Mouse (Mus musculus) embryonic facial prominence, embryonic 15.5 days (tissue): ENCODE measurements around the gene Gatb. TPM values are rescaled to one million over a fixed set of nuclear protein-coding genes. Genes with fewer than 3 reads are reported as not detected.

Experiments
- ATAC-seq: fragments of 200-750 bp; cut with Nextera tagmentation; 2 replicates; pipeline ENCODE4 v1.8.0; 2017; ENCODE audit warnings: low read depth, moderate TSS enrichment; ENCODE audit not compliant: insufficient number of reproducible peaks, low FRiP score, low TSS enrichment
- H3K27ac ChIP-seq: fragments of 300-500 bp; sonication (generic); replicated peaks from 2 replicates; pipeline ENCODE4 v1.5.1; 2015; ENCODE audit warnings: mild to moderate bottlenecking, inconsistent platforms
- H3K27me3 ChIP-seq: fragments of 300-500 bp; sonication (generic); 2 replicates; pipeline ENCODE4 v1.6.1; 2015; ENCODE audit warnings: inconsistent platforms
- H3K36me3 ChIP-seq: fragments of 300-500 bp; sonication (generic); 2 replicates; pipeline ENCODE4 v1.6.1; 2015; ENCODE audit warnings: mild to moderate bottlenecking, inconsistent platforms
- H3K4me1 ChIP-seq: fragments of 300-500 bp; sonication (generic); 2 replicates; pipeline ENCODE4 v1.6.1; 2015; ENCODE audit warnings: inconsistent platforms
- H3K4me2 ChIP-seq: fragments of 300-500 bp; sonication (generic); replicated peaks from 2 replicates; pipeline ENCODE4 v1.6.1; 2015; ENCODE audit warnings: mild to moderate bottlenecking, inconsistent platforms
- H3K4me3 ChIP-seq: fragments of 300-500 bp; sonication (generic); replicated peaks from 2 replicates; pipeline ENCODE4 v1.5.1; 2015; ENCODE audit warnings: mild to moderate bottlenecking, inconsistent platforms
- H3K9ac ChIP-seq: fragments of 300-500 bp; sonication (generic); 2 replicates; pipeline ENCODE4 v1.6.1; 2015; ENCODE audit warnings: inconsistent platforms
- H3K9me3 ChIP-seq: fragments of 300-500 bp; sonication (generic); replicated peaks from 2 replicates; pipeline ENCODE4 v1.6.1; 2016; ENCODE audit warnings: inconsistent platforms
- WGBS: fragments of 180-500 bp; shearing (Covaris S2); methylation state at CpG from one replicate; pipeline ENCODE4 v1.1.7; 2015; 5-methylcytosine and 5-hydroxymethylcytosine counted together
- polyA plus RNA-seq: library from polyadenylated mRNA; unstranded; fragments of >200 nt; fragmentation: Nextera tagmentation; extraction: Ambion mirVana; gene quantifications from 2 replicates; pipeline ENCODE4 v1.2.1, GENCODE M21; 2015

Gatb gene
- polyA plus RNA-seq, 1 experiment from 2014 or later = 17.7 TPM

DNA sequence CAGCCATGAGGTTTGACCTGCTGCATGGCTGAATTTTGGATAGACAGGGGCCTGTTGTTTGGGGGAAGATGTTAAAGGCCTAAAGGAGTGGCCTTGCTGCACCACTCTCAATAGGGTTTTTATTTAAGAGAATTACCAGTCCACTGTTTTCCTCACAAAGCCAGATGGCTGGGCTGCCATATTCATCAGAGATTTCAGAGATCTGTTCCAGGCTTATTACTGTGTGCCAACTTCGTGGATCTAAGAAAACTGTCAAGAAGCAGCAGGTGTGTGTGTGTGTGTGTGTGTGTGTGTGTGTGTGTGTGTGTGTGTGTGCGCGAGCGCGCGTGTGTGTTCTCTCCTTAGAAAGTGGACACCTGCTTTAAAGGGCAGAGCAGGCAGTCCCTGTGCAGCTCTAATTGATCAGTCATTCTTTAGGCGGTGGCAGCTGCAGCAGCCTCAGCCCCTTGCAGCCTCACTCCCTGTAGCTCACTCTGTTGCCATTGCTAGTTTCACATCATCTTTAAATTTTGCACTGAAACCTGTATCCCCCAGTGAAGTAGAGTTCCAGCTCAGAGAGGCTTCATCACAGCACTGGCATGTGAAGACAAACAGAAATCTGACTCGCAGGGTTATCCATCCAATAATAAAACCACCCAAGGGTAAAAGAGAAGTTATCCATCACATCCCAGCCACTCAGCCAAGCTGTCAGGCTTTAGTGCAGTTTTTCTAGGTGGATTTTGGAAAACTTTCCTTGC is 60.6 kb downstream of the Gatb start:
- H3K9ac ChIP-seq = no peak overlapping the region
- 80% methylated on average over 8 of the region's 8 CpGs for WGBS

DNA sequence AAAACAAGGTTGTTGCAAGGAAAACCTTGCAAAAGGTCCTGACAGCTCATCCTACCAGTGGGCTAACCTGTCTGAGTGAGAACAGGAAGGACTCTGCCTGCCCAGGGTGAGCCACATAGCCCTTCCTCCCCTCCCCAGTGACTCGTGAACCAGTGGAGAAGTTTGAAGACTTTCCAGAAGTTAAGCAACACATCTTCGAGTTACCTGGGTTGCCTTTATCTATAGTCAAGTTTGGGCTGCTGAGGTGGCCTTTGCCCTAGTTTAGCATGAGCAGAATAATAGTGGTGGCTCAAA is 61.2 kb downstream of the Gatb start:
- no peak overlapping the region for H3K4me2 ChIP-seq
- H3K9ac ChIP-seq = no peak overlapping the region
- H3K36me3 ChIP-seq = no peaks in the 10 kb centered on the region
- ATAC-seq = no peak
- H3K4me3 ChIP-seq = no peak overlapping the region
- no peaks in the 10 kb centered on the region for H3K27me3 ChIP-seq
- no peak overlapping the region for H3K27ac ChIP-seq
- no peaks in the 10 kb centered on the region for H3K9me3 ChIP-seq
- H3K4me1 ChIP-seq = no peaks in the 10 kb centered on the region
- WGBS = 56% methylated on average over 2 of the region's 2 CpGs

More for the DNA sequence above, 60.6 kb downstream of the Gatb start:
- no peaks in the 10 kb centered on the region for H3K4me1 ChIP-seq
- no peaks in the 10 kb centered on the region for H3K36me3 ChIP-seq
- no peaks in the 10 kb centered on the region for H3K9me3 ChIP-seq
- H3K27me3 ChIP-seq = no peaks in the 10 kb centered on the region
- H3K27ac ChIP-seq = no peak overlapping the region
- H3K4me3 ChIP-seq = no peak overlapping the region
- ATAC-seq = no peak
- H3K4me2 ChIP-seq = no peak overlapping the region

DNA sequence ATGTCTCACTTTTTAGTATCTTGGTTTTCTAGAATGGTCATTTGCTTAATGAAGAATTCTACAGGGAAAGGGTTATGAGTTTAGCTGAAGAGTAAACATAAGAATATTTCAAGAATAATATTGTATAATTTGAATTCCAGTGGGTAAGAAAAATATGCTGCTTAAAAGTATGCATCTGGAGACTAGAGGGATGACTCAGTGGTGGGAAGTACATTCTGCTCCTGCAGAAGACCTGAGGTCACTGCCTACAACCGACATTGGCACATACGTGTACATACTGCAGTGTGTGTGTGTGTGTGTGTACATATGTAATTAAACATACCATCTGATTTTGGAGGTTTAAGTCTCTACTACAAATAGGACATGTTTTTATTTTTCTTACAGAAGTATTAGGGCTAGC is 61.7 kb downstream of the Gatb start:
- no peak for ATAC-seq
- H3K4me1 ChIP-seq = no peaks in the 10 kb centered on the region
- no peak overlapping the region for H3K27ac ChIP-seq
- no peaks in the 10 kb centered on the region for H3K36me3 ChIP-seq
- H3K27me3 ChIP-seq = no peaks in the 10 kb centered on the region
- H3K9me3 ChIP-seq = no peaks in the 10 kb centered on the region
- WGBS = 81% methylated on average over 2 of the region's 2 CpGs
- no peak overlapping the region for H3K4me2 ChIP-seq
- no peak overlapping the region for H3K9ac ChIP-seq
- no peak overlapping the region for H3K4me3 ChIP-seq

DNA sequence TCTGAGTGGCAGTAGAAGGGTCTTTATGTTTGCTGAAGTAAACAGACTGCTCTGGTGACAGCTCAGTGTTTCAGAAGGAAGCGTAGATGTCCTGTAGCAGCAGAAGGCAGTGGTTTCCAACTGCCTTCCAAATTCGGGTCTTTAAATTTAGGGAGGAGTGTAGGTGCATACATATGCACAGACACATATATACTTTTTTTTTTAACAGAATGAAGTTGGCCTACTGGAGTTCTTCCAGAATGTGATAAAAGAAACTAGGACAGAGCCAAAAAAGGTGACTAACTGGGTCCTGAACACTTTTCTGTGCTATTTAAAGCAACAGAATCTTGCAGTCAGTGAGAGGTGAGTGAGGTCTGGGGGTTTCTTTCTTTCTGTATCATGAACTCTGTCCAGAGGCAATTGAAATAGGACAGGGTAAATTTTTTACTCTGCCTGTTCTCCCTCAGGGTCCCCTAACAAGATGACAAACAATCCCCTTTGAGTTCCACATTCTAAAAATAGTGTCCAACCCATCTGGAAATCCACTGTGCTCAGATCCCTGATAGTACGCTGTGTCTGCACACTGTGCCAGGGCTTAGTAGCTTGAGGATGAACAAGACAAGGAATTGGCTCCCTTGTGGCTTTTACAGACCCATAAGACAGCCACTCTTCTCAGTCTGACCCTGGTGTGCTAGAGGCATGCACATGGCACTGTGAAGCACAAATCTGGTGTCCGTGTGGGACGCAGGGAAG is 63.0 kb downstream of the Gatb start:
- no peak overlapping the region for H3K9ac ChIP-seq
- no peaks in the 10 kb centered on the region for H3K9me3 ChIP-seq
- H3K4me1 ChIP-seq = no peaks in the 10 kb centered on the region
- no peaks in the 10 kb centered on the region for H3K36me3 ChIP-seq
- no peak for ATAC-seq
- H3K4me3 ChIP-seq = no peak overlapping the region
- H3K27me3 ChIP-seq = no peaks in the 10 kb centered on the region
- no peak overlapping the region for H3K4me2 ChIP-seq
- H3K27ac ChIP-seq = no peak overlapping the region
- 83% methylated on average over 5 of the region's 5 CpGs for WGBS

DNA sequence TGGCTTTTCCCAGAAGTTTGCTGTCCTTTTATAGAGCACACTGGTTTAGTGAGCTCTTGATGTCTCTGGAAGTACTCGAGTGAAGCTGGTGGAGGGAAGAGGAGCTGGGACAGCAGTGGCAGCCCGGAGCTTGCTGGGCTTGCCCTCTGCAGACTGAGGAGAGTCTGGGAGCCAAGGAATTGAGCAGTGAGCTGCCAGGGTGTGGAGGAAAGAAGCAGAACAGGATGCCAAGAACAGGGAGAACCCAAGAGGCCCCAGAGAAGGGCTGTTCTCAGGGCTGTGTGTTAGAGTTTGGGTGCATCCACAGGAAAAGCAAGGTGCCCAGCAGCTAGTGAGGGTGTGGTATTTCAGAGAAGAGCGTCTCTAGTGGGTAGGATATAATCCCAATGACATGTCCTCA is 67.8 kb downstream of the Gatb start:
- Histone ChIP-seq H3K4me3 (no peak overlapping the region), H3K4me1 (no peaks in the 10 kb centered on the region), H3K4me2 (no peak overlapping the region), H3K36me3 (no peaks in the 10 kb centered on the region), H3K27me3 (no peaks in the 10 kb centered on the region), H3K9me3 (no peaks in the 10 kb centered on the region), H3K9ac (no peak overlapping the region), H3K27ac (no peak overlapping the region; the same call in 1 of the 2 replicates)
- no peak for ATAC-seq
- 72% methylated on average over 3 of the region's 3 CpGs for WGBS

DNA sequence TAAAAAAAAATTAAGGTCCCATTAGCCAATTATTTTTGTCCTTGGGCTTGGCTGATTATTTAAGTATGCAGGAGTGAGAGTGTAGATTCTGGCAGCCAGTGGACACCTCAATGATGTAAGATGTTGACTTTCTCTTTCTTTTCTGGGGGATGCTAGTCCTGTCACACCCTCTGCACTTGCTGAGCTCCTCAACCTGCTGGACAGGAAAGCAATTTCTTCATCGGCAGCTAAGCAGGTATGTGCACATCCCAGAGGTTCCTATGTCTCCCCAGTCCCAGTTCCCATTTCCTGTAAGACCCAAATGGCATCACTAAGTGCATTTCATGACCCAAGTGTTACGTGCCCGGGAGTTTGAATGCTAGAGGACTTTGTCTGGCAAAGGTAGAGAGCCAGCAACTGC is 70.9 kb downstream of the Gatb start:
- no peak overlapping the region for H3K4me2 ChIP-seq
- no peak overlapping the region for H3K9ac ChIP-seq
- 78% methylated on average over 3 of the region's 3 CpGs for WGBS
- no peak for ATAC-seq
- no peaks in the 10 kb centered on the region for H3K36me3 ChIP-seq
- H3K27me3 ChIP-seq = no peaks in the 10 kb centered on the region
- H3K4me1 ChIP-seq = no peaks in the 10 kb centered on the region
- H3K4me3 ChIP-seq = no peak overlapping the region
- no peaks in the 10 kb centered on the region for H3K9me3 ChIP-seq
- H3K27ac ChIP-seq = no peak overlapping the region

DNA sequence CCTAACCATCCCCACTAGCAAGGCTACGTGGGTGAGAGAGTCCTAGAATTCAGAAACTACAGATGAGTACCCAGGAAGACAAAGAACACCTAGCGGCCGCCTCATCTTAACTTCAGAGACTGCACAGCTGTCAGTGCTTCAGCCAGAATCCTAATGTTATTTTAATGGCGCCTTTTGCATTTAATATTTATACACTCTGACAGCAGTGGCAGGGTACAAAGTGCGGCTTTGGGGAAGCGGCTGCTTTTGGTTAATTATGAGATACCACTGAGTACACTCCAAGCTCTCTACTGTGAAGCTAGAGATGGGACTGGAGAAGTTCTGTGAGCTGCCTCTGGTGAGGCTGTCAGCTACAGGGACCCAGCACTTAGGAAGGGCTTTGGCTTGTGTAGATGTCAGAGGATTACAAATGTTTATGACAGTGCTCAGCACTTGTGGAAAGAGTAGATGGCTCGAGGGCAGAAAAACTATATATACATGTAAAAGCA is 71.6 kb downstream of the Gatb start:
- no peaks in the 10 kb centered on the region for H3K9me3 ChIP-seq
- no peak for ATAC-seq
- no peak overlapping the region for H3K4me2 ChIP-seq
- H3K36me3 ChIP-seq = no peaks in the 10 kb centered on the region
- H3K4me1 ChIP-seq = no peaks in the 10 kb centered on the region
- H3K9ac ChIP-seq = no peak overlapping the region
- 83% methylated on average over 7 of the region's 7 CpGs for WGBS
- H3K27me3 ChIP-seq = no peaks in the 10 kb centered on the region
- no peak overlapping the region for H3K4me3 ChIP-seq
- H3K27ac ChIP-seq = no peak overlapping the region

DNA sequence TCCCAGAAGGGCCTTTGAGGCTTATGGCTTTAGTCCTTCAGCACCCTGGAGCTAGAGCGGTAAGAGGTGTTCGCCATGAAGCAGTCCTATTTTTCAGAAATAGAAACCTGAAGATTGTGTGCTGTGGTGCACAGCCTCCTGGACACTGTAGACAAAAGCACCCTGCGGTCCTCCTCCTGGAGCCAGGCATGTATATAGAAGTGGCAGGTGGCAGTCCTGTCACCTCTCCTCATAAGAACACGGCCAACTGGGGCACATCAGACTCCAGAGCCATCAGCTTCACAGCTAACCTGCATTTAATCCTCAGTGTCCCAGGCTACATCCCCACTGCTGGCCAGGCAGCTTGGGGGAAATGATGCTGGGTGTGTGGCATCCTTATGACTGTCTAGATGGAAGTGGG is 75.3 kb downstream of the Gatb start:
- no peaks in the 10 kb centered on the region for H3K27me3 ChIP-seq
- no peak for ATAC-seq
- 96% methylated on average over 4 of the region's 4 CpGs for WGBS

DNA sequence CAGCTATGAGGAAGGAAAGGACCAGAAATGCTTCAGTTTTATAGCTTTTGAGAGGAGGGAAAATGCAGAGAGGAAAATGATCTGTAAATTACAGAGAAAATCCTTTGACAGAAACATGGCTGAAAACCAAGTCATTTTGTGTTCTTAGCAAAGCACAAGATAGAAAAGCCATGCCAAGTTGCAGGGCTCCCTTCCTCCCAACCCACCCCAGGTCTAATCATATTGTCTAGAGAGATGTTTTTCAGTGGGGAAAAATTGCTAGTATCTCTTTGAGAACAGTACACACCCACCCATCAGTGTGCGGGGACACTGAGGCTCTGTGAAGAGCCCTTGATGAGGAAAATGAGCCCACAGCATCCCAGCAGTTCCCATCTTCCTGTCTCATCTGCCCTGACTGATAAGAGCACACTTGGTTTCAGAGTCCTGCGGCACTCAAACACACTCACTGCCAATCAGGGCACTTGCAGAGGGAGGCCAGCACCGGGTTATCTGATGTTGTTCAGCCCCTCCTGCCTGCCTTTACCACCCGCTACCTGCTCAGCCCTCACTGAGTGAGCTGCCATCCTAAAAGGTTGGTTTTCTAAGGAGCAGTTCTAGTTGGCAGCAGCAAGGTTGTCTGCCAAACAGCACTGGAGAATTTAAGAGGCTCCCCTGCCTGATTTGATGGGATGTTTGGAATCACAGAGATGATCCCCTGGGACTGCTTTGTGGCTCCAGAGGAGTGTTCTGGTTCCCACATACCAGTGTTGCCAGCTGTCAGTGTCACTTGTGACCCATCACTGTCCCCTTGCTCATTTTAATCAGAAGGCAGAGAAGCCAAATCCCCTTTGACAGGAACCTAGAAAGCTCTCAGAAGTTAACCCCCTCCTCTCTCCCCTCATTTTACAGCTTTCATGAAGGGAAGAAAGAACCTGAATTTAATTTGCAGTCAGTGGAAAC is 79.1 kb downstream of the Gatb start:
- H3K4me3 ChIP-seq = no peak overlapping the region
- H3K9me3 ChIP-seq = no peaks in the 10 kb centered on the region
- H3K9ac ChIP-seq = no peak overlapping the region
- 59% methylated on average over 4 of the region's 4 CpGs for WGBS
- 0 out of 2 replicates have a peak, but pooled peaks cover 5% of the 10 kb centered on the region for H3K4me1 ChIP-seq
- H3K36me3 ChIP-seq = peaks cover 4% of the 10 kb centered on the region; the same call in 1 of the 2 replicates
- no peaks in the 10 kb centered on the region for H3K27me3 ChIP-seq
- no peak overlapping the region for H3K4me2 ChIP-seq
- H3K27ac ChIP-seq = no peak overlapping the region; the same call in 1 of the 2 replicates
- ATAC-seq = no peak

More for the DNA sequence above, 75.3 kb downstream of the Gatb start:
- no peak overlapping the region for H3K4me3 ChIP-seq
- H3K4me1 ChIP-seq = no peaks in the 10 kb centered on the region
- peaks cover 4% of the 10 kb centered on the region; the same call in 1 of the 2 replicates for H3K36me3 ChIP-seq
- H3K9me3 ChIP-seq = no peaks in the 10 kb centered on the region
- no peak overlapping the region for H3K27ac ChIP-seq
- no peak overlapping the region for H3K4me2 ChIP-seq
- no peak overlapping the region for H3K9ac ChIP-seq

DNA sequence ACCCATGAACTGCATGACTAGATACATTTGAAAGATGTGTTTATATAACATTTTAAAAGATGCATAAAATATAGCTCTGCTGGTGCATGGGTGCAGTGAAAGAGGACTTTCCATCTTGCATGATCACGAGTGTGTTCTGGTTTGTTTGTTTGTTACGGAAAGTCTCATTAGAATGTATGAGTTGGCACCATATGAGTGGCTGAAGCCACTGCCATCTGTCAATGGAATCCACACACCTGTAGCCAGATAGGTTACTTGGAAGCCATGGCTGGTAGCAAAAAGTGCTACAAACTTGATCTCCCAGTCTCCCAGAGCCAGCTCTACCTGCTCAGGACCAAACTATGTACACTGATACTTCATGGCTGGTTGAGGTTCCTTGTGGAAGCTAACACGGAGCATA is 81.6 kb downstream of the Gatb start:
- H3K27me3 ChIP-seq = no peaks in the 10 kb centered on the region
- H3K4me1 ChIP-seq = 0 out of 2 replicates have a peak, but pooled peaks cover 5% of the 10 kb centered on the region
- H3K27ac ChIP-seq = no peak overlapping the region
- H3K36me3 ChIP-seq = peaks cover 4% of the 10 kb centered on the region; the same call in 1 of the 2 replicates
- no peak overlapping the region for H3K9ac ChIP-seq
- H3K4me3 ChIP-seq = no peak overlapping the region
- 94% methylated on average over 3 of the region's 3 CpGs for WGBS
- H3K9me3 ChIP-seq = no peaks in the 10 kb centered on the region
- H3K4me2 ChIP-seq = no peak overlapping the region
- no peak for ATAC-seq

DNA sequence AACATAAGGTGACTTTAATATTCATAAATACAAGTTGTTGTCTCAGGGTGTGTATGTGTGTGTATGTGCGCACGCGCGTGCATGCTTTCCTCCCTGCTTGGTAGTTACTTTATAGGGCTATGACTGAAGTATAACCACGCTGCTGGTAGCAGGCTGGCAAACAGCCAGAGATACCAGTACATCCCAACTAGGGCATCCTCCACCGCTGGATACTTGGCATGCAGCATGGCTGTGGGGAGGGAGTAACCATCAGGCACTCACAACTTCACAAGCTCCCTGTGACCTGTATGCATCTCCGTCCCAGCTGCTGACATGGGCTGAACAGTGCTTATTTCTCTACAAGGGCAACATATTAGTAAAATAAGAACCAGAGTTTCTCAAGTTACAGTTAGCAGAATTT is 85.8 kb downstream of the Gatb start:
- no peak overlapping the region for H3K27ac ChIP-seq
- no peak for ATAC-seq
- H3K4me1 ChIP-seq = 0 out of 2 replicates have a peak, but pooled peaks cover 5% of the 10 kb centered on the region
- H3K27me3 ChIP-seq = no peaks in the 10 kb centered on the region
- no peaks in the 10 kb centered on the region for H3K36me3 ChIP-seq
- 65% methylated on average over 7 of the region's 7 CpGs for WGBS
- H3K9me3 ChIP-seq = no peaks in the 10 kb centered on the region
- H3K4me2 ChIP-seq = no peak overlapping the region
- H3K9ac ChIP-seq = no peak overlapping the region
- H3K4me3 ChIP-seq = no peak overlapping the region
